Mouse (Mus musculus): ENCODE data around the gene Nolc1.

GRCm38 (mm10) chr19:46042476-46043011, 33.1 kb upstream of the Nolc1 start:
- TF ChIP-seq KAT2A (IDR thresholded peaks at IDR 0.05; ENCODE audit: insufficient replicate concordance, low read length), result no peak
- peak; percentile 46 for TF ChIP-seq NELFE (IDR thresholded peaks at IDR 0.05; ENCODE audit: low read depth, low read length)
- no peak for TF ChIP-seq MEF2A (IDR thresholded peaks at IDR 0.05; ENCODE audit: borderline replicate concordance, low read depth, low read length)
- TF ChIP-seq CTCF (conservative IDR thresholded peaks at IDR 0.05 in 1 of 2, IDR thresholded peaks at IDR 0.05 in 1 of 2; ENCODE audit: low read depth in 2 of 2, low read length in 2 of 2), result no peak
- TF ChIP-seq EP300 (IDR thresholded peaks at IDR 0.05; ENCODE audit: low read length), result no peak
- TF ChIP-seq ZNF384 (IDR thresholded peaks at IDR 0.05; ENCODE audit: low read depth, low read length), result no peak
- no peak for TF ChIP-seq E2F4 (IDR thresholded peaks at IDR 0.05; ENCODE audit: insufficient replicate concordance, low read depth, low read length)
- TF ChIP-seq HCFC1 (IDR thresholded peaks at IDR 0.05; ENCODE audit: low read depth, low read length), result no peak; the same call in 1 of the 2 replicates
- TF ChIP-seq JUND (conservative IDR thresholded peaks at IDR 0.05; ENCODE audit: low read depth, low read length), result no peak

All from CH12.LX (cell line).